Mouse (Mus musculus): ENCODE measurements around the gene Pdcd4.
"Not testable (repeated sequence)": the region's sequence is repeated elsewhere in the genome, so short reads cannot be mapped to it uniquely, and the experiment has no call there.

The Pdcd4 gene

DNA sequence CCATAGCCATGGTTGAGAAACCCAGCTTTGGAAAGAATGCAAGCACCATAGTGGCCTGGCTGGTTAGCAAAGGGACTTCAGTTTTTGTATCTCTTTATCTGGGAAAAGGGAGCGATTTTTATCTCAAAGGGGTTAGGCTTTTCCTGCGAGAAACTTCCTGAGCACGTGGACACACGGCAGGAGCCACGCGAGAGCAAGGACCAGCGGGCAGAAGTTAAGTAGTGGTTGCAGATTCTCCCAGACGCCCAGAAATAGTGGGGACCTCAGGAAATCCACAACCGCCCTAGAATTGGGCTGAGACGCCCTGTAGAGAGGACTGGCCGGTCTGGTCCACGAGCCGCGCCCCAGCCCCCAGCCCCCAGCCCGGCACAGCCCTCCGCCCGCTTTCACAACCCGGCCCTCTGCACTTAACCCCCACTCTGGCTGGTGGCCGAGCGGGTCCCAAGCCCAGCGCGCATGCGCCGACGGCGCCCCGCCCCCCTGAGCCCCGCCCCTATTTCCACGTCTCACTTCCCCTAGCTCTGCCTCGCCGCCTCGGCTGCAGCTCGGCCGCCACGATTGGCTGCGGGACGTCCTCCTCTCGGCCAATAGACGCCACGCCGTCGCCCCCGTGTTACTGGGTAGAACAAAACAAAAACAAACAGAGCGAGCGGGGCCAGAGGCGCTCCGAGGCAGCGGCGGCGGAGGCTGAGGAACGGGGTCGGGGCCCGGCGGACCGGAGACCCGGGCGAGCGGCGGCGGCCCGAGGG is 10.9 kb downstream of the Pdcd4 start:
- peak; percentile 91 for DNase-seq

DNA sequence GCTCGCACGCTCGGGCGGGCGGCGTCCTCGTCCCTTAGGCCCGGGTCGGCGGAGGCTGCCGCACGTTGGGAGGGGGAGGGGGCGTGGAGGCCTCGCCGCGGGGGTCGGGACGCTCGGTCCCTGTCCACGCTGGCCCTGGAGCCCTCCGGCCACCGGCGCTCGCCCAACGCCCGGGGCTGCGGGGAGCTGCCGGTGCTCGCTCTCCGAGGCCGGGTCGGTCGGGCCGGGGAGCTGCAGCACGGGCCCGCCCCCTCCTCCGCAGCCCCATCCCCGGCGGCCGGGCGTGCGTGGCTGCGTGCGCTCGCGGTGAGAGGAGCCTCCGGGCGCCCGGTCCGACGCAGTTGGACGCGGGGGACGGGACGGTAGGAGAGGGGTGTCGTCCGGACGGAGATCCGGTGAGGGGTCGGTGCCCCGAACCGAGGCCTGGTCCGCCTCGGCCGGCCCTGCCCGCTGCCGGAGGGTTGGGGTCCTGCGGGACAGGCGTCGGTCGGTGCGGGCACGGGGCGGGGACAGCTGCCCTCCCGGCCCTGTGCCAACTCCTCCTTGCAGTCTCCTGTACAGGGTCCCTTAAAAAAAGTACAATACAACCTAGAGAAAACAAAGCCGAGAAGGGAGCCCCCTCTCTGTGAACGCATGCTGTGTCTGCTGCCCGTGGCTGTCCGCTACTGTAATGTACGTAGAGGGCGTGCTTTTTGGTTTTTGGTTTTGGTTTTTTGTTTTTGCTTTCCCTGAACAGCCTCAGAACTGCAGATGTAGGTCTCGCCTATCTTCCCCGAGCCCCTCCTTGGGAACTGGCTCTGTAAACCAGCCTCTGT is 11.7 kb downstream of the Pdcd4 start:
- peak; percentile 56 for DNase-seq

DNA sequence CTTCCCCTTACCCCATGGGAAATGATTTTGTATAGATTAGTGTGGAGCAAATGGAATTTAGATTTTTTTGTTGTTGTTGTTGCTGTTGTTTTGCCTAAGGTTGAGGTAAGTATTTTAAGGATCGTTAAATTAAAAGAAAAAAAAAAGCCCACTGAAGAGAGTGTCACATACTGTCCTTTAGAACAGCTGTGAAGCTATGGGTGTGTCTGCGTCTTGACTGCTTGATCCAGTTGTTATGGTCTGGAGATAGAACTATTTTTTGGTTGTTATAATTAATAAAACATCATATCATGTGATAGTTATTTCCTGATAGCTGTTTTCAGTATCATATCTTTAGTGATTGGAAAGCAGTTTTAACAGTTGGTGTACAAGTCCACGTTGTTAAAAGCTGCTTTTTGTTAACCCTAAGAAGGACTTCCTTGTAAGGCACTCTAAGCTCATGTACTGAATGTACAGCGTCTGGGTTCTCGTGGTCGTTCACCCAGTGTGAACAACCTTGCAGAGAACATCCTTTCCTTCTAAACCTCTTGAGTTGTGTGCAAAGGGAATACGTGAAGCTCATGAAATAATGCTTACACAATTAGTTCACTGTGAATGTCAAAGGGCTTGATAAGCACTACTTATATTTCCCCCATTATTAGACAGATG is 12.9 kb downstream of the Pdcd4 start:
- DNase-seq: no peak

DNA sequence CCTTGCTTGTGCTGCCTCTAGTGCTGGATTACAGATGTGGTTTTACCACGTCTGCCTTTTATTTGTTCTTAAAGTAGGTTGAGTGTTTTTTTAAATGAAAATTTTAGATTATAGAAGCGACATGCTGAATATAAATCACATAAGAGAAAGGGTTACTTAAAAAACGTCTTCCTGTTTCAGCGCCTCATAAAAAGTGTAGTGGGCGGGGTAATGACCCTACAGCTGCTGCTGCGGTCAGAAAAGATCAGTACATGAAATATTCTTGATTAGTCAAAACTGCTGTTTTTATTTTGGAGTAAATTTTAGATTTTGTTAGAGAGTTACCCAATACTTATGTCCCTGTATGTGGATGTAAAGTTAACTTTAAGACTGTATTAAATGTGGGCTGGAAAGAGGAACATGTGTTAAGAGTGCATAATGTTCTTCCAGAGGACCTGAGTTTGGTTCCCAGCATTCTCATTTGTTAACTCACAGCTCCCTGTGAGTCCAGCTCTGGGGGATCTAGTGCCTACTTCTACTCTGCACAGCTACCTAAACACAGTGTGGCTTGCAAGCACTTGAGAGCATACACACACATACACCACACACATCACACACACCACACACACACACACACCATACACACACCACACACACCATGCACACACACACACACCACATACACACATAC is 14.1 kb downstream of the Pdcd4 start:
- DNase-seq: no peak

DNA sequence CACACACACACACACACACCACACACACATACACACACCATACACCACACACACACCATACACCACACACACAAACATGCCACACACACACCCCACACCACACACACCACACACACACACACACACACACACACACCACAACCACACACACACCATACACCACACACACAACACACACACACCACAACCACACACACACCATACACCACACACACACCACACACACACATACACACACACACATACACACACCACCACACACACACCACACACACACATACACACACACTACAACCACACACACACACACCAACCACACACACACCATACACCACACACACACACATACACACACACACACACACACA is 14.7 kb downstream of the Pdcd4 start:
- not testable (repeated sequence) for DNase-seq

DNA sequence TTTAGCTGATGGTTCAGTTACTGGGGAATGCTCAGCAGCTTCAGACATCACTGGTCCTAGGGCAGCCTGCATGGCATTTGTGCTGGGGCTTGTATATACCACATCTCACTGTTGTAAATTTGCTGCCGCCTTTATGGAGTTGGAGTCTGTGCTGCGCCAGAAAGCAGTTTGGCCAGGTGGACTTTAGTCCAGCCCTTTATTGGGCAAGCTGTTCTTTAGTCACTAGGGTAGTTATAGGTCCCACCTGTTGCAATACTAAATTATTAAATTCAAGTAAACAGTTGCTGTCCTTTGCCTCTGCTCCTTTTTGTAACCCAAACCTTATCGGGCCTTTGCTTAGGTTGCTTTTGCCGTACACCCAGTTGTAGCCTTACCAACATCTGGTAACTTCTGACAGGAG is 22.9 kb downstream of the Pdcd4 start:
- DNase-seq: no peak

DNA sequence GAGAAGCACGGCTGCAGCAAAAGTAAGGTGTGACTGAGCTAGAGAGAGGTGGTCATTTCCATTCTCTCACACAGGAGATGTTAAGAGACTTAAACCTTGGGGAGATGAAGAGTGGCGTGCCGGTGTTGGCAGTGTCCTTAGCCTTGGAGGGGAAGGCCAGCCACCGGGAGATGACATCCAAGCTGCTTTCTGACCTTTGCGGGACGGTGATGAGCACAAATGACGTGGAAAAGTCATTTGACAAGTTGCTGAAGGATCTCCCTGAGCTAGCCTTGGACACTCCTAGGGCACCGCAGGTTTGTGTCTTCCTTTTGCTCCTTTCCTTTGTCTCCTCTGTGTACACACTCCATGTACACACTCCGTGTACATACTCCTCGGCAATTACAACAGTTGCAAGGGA is 27.5 kb downstream of the Pdcd4 start:
- no peak for DNase-seq

DNA sequence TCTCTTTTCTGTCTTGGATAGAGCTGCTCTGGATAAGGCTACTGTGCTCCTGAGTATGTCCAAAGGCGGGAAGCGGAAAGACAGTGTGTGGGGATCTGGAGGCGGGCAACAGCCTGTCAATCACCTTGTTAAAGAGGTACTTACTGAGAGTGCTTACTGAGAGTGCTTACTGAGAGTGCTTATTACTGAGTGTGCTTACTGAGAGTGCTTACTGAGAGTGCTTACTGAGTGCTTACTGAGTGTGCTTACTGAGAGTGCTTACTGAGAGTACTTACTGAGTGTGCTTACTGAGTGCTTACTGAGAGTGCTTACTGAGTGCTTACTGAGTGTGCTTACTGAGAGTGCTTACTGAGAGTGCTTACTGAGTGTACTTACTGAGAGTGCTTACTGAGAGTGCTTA is 30.0 kb downstream of the Pdcd4 start:
- DNase-seq: not testable (repeated sequence)

DNA sequence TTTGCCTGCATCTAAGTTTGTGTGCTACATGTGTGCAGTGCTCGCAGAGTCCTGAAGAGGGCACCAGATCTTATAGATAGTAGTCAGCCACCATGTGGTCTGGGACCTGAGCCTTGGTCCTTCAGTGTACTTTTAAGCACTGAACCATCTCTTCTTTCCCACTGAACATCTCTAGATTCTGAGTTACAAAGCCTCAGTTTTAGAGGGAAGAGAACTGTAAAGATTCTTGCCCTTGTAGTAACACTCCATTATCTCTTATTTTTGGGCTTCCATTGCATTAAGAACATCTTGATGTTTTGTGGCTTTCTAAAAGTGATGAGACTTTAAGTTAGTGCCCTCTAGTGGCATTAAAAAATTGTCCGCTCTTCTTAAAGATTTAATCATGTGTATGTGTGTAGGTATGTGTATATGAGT is 33.3 kb downstream of the Pdcd4 start:
- DNase-seq: no peak

DNA sequence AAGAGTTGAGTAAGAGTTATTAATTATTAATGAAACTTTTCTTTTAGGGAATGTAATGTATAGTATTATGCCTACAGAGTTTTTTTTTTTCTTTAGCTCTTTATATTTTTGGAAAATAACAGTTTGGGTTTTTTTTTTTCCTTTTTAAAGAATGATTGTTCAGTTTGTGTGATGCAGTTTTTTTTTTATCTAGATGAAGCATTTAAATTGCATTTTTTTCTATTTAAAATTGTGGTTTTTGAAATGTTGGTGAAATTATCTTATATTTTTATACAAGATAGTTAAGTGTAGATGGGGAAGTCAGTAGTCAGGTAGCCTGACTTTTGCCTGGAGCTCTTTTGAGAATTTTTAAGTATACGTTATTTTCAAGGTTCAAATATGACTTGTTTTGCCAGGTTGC is 34.7 kb downstream of the Pdcd4 start:
- DNase-seq: no peak

DNA sequence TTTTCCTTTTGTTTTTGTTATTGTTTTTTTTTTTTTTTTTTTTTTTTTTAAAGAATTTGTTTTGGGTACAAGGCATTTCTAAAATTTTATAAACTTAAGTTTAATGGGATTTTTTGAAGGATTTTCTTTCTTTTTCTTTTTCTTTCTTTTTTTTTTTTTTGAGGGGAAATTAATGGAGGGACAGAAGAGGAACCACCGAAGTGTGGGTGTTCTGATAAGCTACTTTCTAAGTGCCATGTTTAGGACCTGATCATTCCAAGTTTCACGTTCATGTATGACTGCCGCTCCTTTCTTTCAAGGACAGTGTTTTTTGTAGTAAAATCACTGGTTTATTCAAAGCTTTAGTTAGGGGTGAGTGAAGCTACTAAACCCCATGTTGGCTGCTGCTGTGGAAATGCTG is 37.2 kb downstream of the Pdcd4 start:
- no peak for DNase-seq

DNA sequence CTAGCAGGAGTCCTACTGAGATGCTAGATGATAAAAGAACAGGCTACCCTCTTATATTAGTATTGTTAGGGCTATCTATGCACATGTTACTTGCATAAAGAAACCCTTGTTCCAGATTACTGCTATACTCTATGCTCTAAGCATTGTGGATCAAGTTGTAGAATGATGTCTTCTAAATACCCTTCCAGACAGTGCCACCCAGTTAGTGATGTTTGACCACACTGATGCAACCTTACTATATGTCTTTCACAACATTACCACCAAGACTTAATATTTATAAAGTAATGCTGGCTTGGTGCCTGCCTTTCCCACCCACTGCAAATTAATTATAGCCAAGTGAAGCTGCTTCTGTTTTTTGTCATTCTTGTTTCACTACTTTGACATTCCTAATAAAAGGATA is 41.0 kb downstream of the Pdcd4 start:
- no peak for DNase-seq

DNA sequence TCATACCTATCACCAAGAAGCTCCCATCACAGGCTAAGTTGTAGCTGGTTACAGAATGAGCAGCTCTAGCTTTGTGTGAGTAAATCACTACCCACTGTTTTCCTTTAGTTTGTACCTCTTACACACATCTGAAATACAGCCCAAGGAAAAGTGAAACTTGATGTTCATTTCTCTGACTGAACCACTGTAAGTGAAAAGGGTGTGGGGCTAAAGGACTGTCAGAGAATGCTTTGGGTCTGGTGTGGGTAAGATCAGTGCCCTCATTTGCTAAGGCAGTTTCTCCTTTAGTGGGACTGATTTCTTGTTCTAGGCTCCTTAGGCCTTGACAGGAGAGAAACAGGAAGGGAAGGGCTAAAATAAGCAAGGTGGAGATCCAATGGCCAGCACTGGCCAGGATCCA is 42.0 kb downstream of the Pdcd4 start:
- DNase-seq: no peak

DNA sequence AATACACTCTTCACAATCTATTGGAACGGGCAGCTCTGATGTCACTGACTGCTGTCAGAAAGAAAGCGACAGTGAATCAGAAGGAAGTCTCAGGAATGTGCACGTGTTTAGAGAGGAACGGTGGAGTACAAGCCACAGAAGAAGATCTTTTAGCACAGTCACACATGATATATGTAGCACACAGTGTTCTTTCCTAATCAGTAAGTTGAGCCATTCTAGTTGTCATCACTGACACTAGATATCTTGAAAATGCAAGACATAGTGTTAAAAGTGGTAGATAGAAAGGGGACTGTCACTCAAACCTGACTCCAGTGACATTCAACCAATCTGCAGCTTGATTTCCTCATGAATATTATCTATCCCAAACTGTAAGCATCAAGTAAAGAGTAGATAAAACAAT is 47.4 kb downstream of the Pdcd4 start:
- no peak for DNase-seq

DNA sequence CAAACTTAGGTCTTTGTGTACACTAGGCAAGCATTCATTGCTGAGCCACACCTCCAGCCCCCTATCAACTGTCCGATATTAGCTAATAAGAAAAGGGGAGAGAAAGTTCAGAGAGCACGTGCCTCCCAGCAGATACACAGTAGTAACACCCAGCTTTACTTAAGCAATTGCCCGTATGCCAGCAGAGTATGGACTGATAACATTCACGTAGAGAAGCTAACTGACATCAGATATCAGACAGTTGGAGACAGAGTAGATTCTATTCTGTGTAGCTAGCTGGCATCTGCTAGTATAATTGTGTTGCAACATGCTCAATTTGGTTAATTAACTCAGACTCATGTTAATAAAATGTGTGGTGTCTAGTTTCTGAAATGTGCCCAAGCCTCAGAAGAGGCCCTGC is 49.1 kb downstream of the Pdcd4 start:
- DNase-seq: no peak

DNA sequence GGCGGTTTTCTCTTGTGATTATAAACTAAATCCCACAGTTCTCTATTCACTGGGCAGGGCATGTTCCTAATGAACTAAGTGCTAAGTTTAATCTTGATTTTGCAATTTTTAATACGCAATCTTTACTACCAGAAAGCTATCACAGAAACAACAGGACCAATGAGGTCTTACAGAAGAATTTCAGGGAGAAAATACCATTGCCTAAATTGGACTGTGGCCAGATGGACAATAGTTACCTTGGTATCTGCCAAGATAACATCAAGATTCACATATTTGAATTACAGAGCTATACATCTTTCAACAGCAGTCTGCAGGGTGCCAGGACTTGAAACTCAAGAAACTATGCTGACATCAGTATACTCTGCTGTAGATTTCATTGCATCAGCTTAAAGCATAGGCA is 50.3 kb downstream of the Pdcd4 start:
- DNase-seq: no peak

DNA sequence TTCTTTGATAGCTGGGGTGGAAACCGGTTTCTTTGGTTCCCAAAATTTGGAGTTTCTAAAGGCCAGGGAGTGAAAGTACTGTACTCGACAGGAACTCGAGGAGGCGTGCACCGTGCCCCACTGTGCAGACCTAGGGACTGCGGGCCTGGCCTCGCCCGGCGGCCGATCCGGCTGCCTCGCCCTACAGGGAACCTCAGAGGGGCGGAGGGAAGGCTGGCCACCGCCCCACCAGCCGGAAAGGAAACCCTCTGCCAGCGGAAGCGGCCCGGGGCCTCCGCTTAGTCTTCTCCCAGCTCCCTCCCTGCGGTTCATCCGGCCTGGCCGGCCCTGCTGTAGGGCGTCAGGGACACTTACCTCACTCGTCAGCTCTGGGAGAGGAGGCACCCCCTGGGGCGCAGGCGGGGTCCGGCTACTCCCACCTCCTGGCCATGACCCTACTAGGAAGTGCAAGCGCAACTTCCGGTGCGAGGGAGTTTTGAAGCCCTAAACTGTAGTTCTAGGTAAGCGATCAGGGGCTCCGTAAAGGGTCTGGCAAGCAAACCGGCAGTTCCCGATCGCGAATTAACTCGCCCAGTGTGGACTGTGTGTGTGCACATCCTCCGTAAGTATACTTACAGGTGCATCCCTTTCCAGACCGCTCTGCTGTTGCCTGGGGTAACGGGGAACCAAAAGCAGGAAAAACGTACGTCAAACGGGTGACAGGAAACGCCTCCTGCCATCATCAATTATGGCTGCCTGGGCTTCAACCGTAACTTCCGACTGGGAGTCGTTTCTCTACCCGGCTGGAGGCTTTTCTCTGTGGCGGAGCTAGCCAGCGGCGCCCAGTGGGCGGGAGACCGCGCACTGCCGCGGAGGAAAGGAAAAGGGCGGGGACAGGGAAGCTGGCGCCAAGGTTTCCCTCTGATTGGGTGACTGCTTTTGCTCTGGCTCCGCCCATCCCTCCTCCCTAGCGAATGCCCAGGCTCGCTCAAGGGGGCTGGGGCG is 52.1 kb downstream of the Pdcd4 start, which contains the start of the genes Shoc2 and Bbip1:
Gene Shoc2, plus strand, starts transcription at position 505 of the 984 bp plus-strand sequence.
Gene Bbip1, minus strand, starts transcription at position 826 of the 984 bp plus-strand sequence.
- DNase-seq: peak; percentile 97

DNA sequence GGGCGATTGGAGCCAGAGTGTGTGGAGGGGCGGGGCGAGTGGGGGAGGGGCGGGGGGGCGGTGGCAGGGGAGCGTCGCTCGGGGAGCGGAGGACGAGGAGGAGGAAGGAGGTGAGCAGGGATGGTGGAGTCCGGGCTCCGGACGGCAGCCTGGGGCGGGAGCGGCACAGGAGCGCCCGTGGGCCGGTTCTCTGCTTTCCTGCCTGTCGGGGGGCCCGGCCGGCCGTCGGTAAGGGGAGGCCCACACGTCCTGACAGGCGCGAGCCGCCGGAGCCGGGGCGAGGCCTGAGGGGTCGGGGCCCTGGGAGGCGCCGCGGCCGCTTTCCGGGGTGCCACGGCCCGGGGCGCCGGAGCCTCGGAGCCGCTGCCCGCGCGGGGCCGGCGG is 52.7 kb downstream of the Pdcd4 start:
- no peak for DNase-seq

DNA sequence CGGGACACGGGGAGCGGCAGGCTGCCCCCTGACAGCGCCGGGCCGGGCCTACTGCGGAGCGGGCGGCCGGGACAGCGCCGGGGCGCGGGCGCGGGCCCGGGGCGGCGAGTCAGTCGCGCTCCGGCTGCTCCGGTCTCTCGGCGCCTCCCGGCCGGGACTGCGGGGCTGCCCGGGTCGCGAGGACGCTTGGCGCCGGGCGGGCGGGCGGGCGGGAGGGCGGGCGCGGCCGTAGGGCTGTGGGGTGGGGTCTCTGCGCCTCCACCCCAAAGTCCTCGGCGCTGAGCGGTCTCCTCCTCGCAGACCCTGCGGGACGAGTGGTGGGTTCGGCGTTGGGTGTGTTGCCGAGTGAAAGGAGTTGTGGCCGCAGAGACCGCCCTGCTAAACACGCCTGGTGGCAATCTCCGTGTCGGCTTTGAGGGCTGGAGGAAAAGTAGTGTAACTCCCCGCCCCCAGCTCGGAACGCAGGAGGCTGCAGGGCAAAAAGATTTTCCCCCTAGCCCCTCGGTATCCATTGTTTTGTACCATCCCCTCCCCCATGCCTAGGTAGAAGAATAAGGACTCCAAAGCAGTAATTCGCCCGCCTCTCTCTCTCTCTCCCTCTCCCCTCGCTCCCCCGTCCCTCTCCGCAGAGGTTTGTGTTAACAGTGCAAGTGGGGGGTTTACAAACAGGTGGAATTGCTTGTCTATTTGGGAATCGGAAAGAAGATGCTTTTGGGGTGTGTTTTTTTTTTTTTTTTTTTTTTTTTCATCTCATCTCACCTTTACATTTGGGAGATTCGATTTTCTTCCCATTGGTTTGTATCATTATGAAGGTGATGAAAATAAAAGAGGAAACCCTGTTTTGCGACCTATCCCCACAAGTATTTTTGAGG is 53.4 kb downstream of the Pdcd4 start:
- peak; percentile 51 for DNase-seq

DNA sequence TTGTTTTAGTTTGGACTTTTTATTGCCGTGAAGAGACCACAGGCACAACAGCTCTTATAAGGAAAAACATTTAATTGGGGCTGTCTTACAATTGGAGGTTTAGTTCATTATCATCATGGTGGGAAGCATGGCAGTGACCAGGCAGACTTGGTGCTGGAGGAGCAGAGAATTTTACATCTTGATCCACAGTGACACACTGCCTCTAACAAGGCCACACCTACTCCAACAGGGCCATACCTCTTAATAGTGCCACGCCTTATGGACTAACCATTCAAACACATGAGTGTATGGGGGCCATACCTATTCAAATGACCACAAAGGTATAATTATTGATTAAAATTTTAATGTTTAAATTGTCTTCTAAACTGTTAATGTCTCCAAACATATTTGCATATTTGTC is 65.5 kb downstream of the Pdcd4 start:
- no peak for DNase-seq

DNA sequence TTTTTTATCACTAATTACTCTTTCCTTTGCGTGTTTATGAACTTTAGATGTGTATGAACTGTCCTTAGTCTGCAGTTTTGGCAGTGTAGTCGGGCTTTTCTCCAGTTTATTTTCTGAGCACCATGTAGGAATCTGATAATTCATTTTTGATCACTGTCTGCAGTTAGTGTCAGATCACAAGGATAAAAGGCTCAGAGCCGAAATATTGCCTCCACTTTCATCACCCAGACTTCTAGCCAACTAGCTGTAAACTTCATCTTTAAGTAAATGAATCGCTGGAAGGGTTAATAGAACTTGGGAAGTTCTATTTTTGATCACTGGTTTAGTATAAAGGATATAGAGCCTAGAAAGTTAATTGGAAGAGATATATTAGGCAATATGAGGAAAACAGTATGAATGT is 70.5 kb downstream of the Pdcd4 start:
- DNase-seq: no peak
